Mouse (Mus musculus): ENCODE results near the gene Rgs12. TPM values are rescaled to one million over a fixed set of nuclear protein-coding genes. Genes with fewer than 3 reads are reported as not detected.

The Rgs12 gene
- polyA plus RNA-seq, 1 experiment, result 30.5 TPM

DNA sequence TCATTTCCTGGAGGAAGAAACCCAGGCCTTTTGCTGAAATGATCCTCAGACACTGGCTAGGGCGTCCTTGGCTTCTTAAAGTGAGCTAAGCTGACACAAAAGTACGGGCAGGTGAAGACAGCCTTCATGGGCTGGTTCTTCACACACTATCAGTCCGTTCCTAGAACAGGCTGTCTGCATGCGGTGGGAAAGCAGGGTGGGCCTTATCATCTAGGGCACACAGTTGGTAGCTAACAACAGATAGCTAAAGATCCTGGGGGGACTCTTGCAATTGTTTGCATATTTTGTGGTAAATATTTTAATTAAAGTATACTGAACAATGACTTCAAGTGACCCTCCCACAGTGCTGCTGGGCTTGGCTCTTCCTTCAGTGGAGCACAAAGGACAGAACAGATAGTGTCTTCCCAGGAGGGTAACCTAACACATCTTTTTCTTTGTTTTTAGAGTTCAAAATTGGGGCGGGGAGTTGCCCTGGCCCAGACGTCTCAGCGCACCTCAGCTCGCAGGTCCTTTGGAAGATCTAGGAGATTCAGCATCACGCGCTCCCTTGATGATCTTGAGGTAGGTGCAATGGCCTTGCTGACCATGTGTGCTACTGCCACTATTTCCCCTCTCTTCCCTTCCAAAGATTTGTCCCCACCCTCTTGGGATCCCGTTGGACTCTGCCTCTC, 25.7 kb downstream of the Rgs12 start:
- Histone ChIP-seq H3K4me3 (no peak overlapping the region), H3K36me3 (ENCODE audit: control insufficient read depth, insufficient read depth) (peaks cover 9% of the 10 kb centered on the region), H3K4me2 (ENCODE audit: low read depth) (no peak overlapping the region), H3ac (ENCODE audit: control insufficient read depth, insufficient read length) (no peak overlapping the region), H3K79me2 (ENCODE audit: control insufficient read depth, insufficient read depth) (no peaks in the 10 kb centered on the region), H3K27me3 (ENCODE audit: control insufficient read depth, insufficient read depth, insufficient read length) (no peaks in the 10 kb centered on the region)
- no peak for TF ChIP-seq MYOD1 (IDR thresholded peaks at IDR 0.05; ENCODE audit: control insufficient read depth in 1 of 3, insufficient read length in 2 of 3, low read depth in 2 of 3)
- TF ChIP-seq MYOG (IDR thresholded peaks at IDR 0.05; ENCODE audit: control insufficient read depth in 1 of 3, insufficient read depth in 1 of 3, insufficient read length in 2 of 3, low read depth in 2 of 3), result no peak

DNA sequence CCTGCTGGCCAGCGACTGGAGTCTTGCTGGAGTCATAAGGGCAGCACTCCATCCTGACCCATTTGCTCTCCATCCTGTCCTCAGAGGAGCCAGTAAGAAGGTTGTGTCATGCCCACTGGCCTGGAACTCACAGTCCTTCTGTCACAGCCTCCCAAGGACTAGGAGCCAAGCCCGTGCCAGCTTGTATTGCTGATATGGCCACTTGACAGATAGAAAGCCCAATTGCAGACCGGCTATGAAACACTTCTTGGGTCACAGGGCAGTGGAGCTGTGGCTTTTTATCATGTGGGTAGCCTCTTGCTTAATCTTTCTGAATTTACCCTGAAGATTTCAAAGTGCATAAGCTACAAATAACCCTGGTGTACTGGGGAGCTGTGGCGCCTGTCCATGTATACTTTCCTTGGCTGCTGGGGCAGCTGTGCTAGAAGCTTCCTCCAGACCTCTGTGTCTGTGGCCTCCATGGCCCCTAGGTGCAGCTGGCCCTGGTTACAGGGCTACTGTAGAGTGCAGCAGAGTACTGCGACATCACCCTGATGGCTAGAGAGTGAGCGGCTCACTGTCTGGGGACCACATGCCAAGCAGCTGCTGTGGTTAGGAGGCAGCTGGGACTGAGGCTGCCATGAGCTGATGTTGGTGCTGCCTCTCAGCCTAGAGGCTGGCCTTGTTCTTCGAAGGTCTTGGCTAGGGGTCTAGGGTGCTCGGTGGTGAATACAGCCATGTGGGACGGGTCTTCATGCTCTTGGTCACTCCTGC, 27.5 kb downstream of the Rgs12 start:
- TF ChIP-seq USF1 (IDR thresholded peaks at IDR 0.05; ENCODE audit: low read depth) (no peak), SRF (IDR thresholded peaks at IDR 0.05; ENCODE audit: control insufficient read depth, insufficient read length, low read depth) (no peak), TCF3 (IDR thresholded peaks at IDR 0.05; ENCODE audit: insufficient read length, low read depth) (peak; percentile 93), CEBPB (IDR thresholded peaks at IDR 0.05; ENCODE audit: insufficient read depth, poor library complexity, severe bottlenecking) (no peak), E2F4 (IDR thresholded peaks at IDR 0.05; ENCODE audit: insufficient read depth) (no peak), POLR2A (IDR thresholded peaks at IDR 0.05; ENCODE audit: insufficient read length, low read depth) (peak; percentile 17), MAX (IDR thresholded peaks at IDR 0.05; ENCODE audit: low read depth) (no peak), MYOD1 (IDR thresholded peaks at IDR 0.05; ENCODE audit: control insufficient read depth in 1 of 3, insufficient read length in 2 of 3, low read depth in 2 of 3) (peak; percentile 74 to 98 (median 96)), POLR2AphosphoS2 (IDR thresholded peaks at IDR 0.05; ENCODE audit: insufficient read length, low read depth) (no peak), REST (IDR thresholded peaks at IDR 0.05; ENCODE audit: insufficient read depth, insufficient read length) (no peak), TCF12 (IDR thresholded peaks at IDR 0.05; ENCODE audit: insufficient read depth, poor library complexity, severe bottlenecking) (peak; percentile 47), MYOG (IDR thresholded peaks at IDR 0.05; ENCODE audit: control insufficient read depth in 1 of 3, insufficient read depth in 1 of 3, insufficient read length in 2 of 3, low read depth in 2 of 3) (peak; percentile 97 to 99 (median 97))
- Histone ChIP-seq H3K79me2 (ENCODE audit: control insufficient read depth, insufficient read depth) (no peaks in the 10 kb centered on the region), H3K4me3 (no peak overlapping the region), H3ac (ENCODE audit: control insufficient read depth, insufficient read length) (no peak overlapping the region), H3K4me2 (ENCODE audit: low read depth) (no peak overlapping the region), H3K36me3 (ENCODE audit: control insufficient read depth, insufficient read depth) (peaks cover 9% of the 10 kb centered on the region), H3K27me3 (ENCODE audit: control insufficient read depth, insufficient read depth, insufficient read length) (no peaks in the 10 kb centered on the region)

DNA sequence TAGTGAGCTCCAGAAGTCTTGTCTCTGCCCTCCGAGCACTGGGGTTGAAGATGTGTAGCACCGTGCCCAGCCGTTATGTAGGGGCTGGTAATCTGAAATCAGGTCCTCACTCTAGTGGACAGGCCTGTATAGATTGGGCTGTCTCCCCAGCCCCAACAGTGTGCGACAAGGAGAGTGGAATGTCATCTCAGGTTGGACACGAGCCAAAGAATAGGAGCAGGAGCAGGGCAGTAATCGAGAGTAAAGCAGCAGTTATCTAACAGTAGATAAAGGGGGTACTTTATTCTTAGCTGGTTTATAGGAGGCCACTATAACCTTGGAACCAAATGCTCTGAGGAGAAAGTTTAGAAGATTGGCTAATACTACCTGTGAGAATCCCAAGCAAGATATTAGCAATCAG, 30.9 kb downstream of the Rgs12 start:
- TF ChIP-seq MYOG (IDR thresholded peaks at IDR 0.05; ENCODE audit: control insufficient read depth in 1 of 3, insufficient read depth in 1 of 3, insufficient read length in 2 of 3, low read depth in 2 of 3) (no peak), MAX (IDR thresholded peaks at IDR 0.05; ENCODE audit: low read depth) (no peak), USF1 (IDR thresholded peaks at IDR 0.05; ENCODE audit: low read depth) (no peak), CEBPB (IDR thresholded peaks at IDR 0.05; ENCODE audit: insufficient read depth, poor library complexity, severe bottlenecking) (no peak), TCF3 (IDR thresholded peaks at IDR 0.05; ENCODE audit: insufficient read length, low read depth) (no peak), POLR2AphosphoS2 (IDR thresholded peaks at IDR 0.05; ENCODE audit: insufficient read length, low read depth) (no peak), TCF12 (IDR thresholded peaks at IDR 0.05; ENCODE audit: insufficient read depth, poor library complexity, severe bottlenecking) (no peak), E2F4 (IDR thresholded peaks at IDR 0.05; ENCODE audit: insufficient read depth) (no peak), POLR2A (IDR thresholded peaks at IDR 0.05; ENCODE audit: insufficient read length, low read depth) (no peak), REST (IDR thresholded peaks at IDR 0.05; ENCODE audit: insufficient read depth, insufficient read length) (no peak), MYOD1 (IDR thresholded peaks at IDR 0.05; ENCODE audit: control insufficient read depth in 1 of 3, insufficient read length in 2 of 3, low read depth in 2 of 3) (no peak), SRF (IDR thresholded peaks at IDR 0.05; ENCODE audit: control insufficient read depth, insufficient read length, low read depth) (no peak)
- no peaks in the 10 kb centered on the region for H3K27me3 ChIP-seq (ENCODE audit: control insufficient read depth, insufficient read depth, insufficient read length)
- no peaks in the 10 kb centered on the region for H3K79me2 ChIP-seq (ENCODE audit: control insufficient read depth, insufficient read depth)
- peaks cover 9% of the 10 kb centered on the region for H3K36me3 ChIP-seq (ENCODE audit: control insufficient read depth, insufficient read depth)
- H3K4me3 ChIP-seq, result no peak overlapping the region
- no peak overlapping the region for H3ac ChIP-seq (ENCODE audit: control insufficient read depth, insufficient read length)
- no peak overlapping the region for H3K4me2 ChIP-seq (ENCODE audit: low read depth)

DNA sequence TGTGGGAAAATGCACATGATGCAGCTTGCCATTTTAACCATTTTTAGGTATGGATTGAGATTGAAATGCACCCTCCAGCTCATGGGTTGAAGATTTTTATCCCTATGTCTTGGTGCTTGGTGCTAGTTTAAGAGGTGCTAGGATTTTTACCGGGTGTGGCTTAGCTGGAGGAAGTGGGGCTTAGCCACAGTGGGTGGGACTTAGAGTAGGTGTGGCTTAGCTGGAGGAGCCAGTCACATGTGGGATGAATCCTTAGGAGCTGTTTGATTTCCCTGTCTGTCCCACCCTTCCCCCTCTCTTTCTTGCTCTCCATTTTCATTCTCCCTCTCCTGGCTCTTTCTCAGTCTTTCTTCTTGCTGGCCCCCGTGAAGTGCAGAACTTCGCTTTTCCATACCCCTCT, 32.5 kb downstream of the Rgs12 start:
- H3K36me3 ChIP-seq (ENCODE audit: control insufficient read depth, insufficient read depth), result no peaks in the 10 kb centered on the region
- no peak overlapping the region for H3ac ChIP-seq (ENCODE audit: control insufficient read depth, insufficient read length)
- no peak overlapping the region for H3K4me3 ChIP-seq
- no peaks in the 10 kb centered on the region for H3K79me2 ChIP-seq (ENCODE audit: control insufficient read depth, insufficient read depth)
- TF ChIP-seq POLR2AphosphoS2 (IDR thresholded peaks at IDR 0.05; ENCODE audit: insufficient read length, low read depth), result no peak
- TF ChIP-seq MYOG (IDR thresholded peaks at IDR 0.05; ENCODE audit: control insufficient read depth in 1 of 3, insufficient read depth in 1 of 3, insufficient read length in 2 of 3, low read depth in 2 of 3), result no peak
- TF ChIP-seq E2F4 (IDR thresholded peaks at IDR 0.05; ENCODE audit: insufficient read depth), result no peak
- no peak for TF ChIP-seq SRF (IDR thresholded peaks at IDR 0.05; ENCODE audit: control insufficient read depth, insufficient read length, low read depth)
- TF ChIP-seq REST (IDR thresholded peaks at IDR 0.05; ENCODE audit: insufficient read depth, insufficient read length), result no peak
- no peak for TF ChIP-seq MAX (IDR thresholded peaks at IDR 0.05; ENCODE audit: low read depth)
- no peak for TF ChIP-seq MYOD1 (IDR thresholded peaks at IDR 0.05; ENCODE audit: control insufficient read depth in 1 of 3, insufficient read length in 2 of 3, low read depth in 2 of 3)
- no peak for TF ChIP-seq TCF12 (IDR thresholded peaks at IDR 0.05; ENCODE audit: insufficient read depth, poor library complexity, severe bottlenecking)
- H3K4me2 ChIP-seq (ENCODE audit: low read depth), result no peak overlapping the region
- H3K27me3 ChIP-seq (ENCODE audit: control insufficient read depth, insufficient read depth, insufficient read length), result no peaks in the 10 kb centered on the region

All from myocyte (in vitro differentiated cells).